Mouse (Mus musculus): ENCODE measurements around the gene Rab43. TPM values are rescaled to one million over a fixed set of nuclear protein-coding genes. Genes with fewer than 3 reads are reported as not detected.

Gene Rab43
- polyA plus RNA-seq, 1 experiment from 2014 or later: 11.3 TPM

DNA sequence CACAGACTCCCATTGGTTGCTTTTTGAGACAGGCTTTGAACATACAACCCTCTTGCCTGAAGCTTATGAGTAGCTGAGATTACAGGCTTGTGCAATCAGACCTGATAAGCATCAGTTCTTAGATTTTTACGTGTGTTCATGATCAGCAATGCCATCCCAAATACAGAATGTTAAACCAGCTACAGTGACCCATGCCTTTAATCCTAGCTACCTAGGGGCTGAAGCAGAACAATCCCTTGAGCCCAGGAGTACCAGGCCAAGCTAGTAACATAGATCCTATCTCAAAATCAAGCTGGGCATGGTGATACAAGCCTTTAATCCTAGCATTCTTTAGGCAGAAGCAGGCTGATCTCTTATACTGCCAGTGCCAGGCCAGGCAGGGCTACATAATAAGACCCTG is 7.9 kb downstream of the Rab43 start:
- H3K9me3 ChIP-seq (ENCODE audit: control insufficient read depth, low read length): no peaks in the 10 kb centered on the region
- no peak overlapping the region for H3K9ac ChIP-seq (ENCODE audit: low read depth, low read length)
- peaks cover 5% of the 10 kb centered on the region for H3K4me1 ChIP-seq (ENCODE audit: control insufficient read depth, insufficient read depth, low read length)
- H3K27ac ChIP-seq (ENCODE audit: low read length): no peak overlapping the region
- no peaks in the 10 kb centered on the region for H3K27me3 ChIP-seq (replicated peaks; ENCODE audit: control insufficient read depth, insufficient read depth, low read length)
- no peak overlapping the region for H3K4me3 ChIP-seq (ENCODE audit: low read length)
- no peaks in the 10 kb centered on the region for H3K36me3 ChIP-seq (ENCODE audit: control insufficient read depth, insufficient read depth, low read length)
- no peak overlapping the region for H3K4me2 ChIP-seq (ENCODE audit: low read depth, low read length)
- 79% methylated on average over 1 of the region's 1 CpGs for WGBS
- ATAC-seq: no peak

DNA sequence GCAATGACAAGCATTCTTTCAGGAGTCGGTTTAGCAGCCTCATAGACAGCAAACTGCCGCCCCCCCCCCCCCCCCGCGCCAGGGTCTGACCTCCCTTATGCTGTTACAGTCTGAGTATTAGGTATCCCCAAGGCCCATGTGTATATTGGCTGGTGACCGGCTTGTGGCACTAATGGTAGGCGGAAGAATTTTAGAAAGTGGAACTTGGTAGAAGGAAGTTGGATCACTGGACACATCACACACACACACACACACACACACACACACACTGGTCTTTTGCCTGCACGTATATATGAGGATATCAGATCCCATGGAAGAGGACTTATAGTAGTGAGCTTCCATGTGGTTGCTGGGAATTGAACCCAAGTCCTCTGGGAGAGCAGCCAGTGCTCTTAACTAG is 9.5 kb downstream of the Rab43 start:
- Histone ChIP-seq H3K9me3 (ENCODE audit: control insufficient read depth, low read length) (no peaks in the 10 kb centered on the region), H3K27ac (ENCODE audit: low read length) (no peak overlapping the region), H3K9ac (ENCODE audit: low read depth, low read length) (no peak overlapping the region), H3K27me3 (replicated peaks; ENCODE audit: control insufficient read depth, insufficient read depth, low read length) (no peaks in the 10 kb centered on the region), H3K36me3 (ENCODE audit: control insufficient read depth, insufficient read depth, low read length) (no peaks in the 10 kb centered on the region), H3K4me2 (ENCODE audit: low read depth, low read length) (no peak overlapping the region), H3K4me1 (ENCODE audit: control insufficient read depth, insufficient read depth, low read length) (no peaks in the 10 kb centered on the region; the same call in 1 of the 2 replicates), H3K4me3 (ENCODE audit: low read length) (no peak overlapping the region)
- no peak for ATAC-seq
- WGBS: 86% methylated on average over 7 of the region's 7 CpGs

DNA sequence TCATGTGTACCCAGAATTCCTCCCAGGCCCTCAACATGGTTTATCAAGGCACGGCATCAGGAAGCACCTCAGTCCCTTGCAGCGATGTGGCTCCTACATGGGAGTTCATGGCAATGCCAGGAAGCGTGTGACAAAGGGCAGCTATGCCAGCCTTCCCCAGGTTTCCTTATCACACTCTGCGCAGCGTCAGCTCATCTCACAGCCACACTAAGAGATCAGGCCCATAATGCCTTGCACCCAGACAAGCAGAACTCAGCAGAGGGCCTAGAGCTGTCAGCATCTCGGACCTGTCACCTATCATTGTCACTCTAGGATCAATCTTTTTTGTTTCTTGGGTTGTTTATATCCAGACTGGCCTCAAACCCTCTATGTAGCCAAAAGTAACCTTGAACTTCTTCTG is 12.4 kb downstream of the Rab43 start:
- Histone ChIP-seq H3K36me3 (ENCODE audit: control insufficient read depth, insufficient read depth, low read length) (no peaks in the 10 kb centered on the region), H3K4me2 (ENCODE audit: low read depth, low read length) (no peak overlapping the region), H3K4me1 (ENCODE audit: control insufficient read depth, insufficient read depth, low read length) (no peaks in the 10 kb centered on the region), H3K4me3 (ENCODE audit: low read length) (no peak overlapping the region), H3K9ac (ENCODE audit: low read depth, low read length) (no peak overlapping the region), H3K9me3 (ENCODE audit: control insufficient read depth, low read length) (no peaks in the 10 kb centered on the region), H3K27ac (ENCODE audit: low read length) (no peak overlapping the region), H3K27me3 (replicated peaks; ENCODE audit: control insufficient read depth, insufficient read depth, low read length) (no peaks in the 10 kb centered on the region)
- 85% methylated on average over 6 of the region's 6 CpGs for WGBS
- no peak for ATAC-seq

DNA sequence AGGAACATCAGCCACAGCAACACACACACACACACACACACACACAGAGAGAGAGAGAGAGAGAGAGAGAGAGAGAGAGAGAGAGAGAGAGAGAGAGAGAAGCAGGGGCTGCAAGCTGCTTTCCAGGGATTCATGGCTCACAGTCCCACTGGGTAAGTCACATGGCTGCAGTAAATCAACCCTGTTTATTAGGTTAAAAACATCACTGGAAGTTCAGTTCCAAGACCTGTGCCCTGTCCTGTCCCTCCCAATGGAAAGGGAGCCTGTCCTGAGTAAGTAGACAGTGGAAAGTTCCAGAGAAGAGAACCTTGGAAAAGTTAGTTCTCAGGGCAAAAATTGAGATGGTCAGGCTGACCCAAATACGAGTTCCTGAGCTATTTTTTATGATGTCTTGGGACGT is 14.6 kb downstream of the Rab43 start:
- H3K9ac ChIP-seq (ENCODE audit: low read depth, low read length): no peak overlapping the region
- H3K4me3 ChIP-seq (ENCODE audit: low read length): no peak overlapping the region
- no peaks in the 10 kb centered on the region for H3K27me3 ChIP-seq (replicated peaks; ENCODE audit: control insufficient read depth, insufficient read depth, low read length)
- no peak for ATAC-seq
- no peaks in the 10 kb centered on the region for H3K36me3 ChIP-seq (ENCODE audit: control insufficient read depth, insufficient read depth, low read length)
- H3K27ac ChIP-seq (ENCODE audit: low read length): no peak overlapping the region
- WGBS: 17% methylated on average over 2 of the region's 2 CpGs
- H3K4me1 ChIP-seq (ENCODE audit: control insufficient read depth, insufficient read depth, low read length): no peaks in the 10 kb centered on the region
- no peak overlapping the region for H3K4me2 ChIP-seq (ENCODE audit: low read depth, low read length)
- H3K9me3 ChIP-seq (ENCODE audit: control insufficient read depth, low read length): no peaks in the 10 kb centered on the region

DNA sequence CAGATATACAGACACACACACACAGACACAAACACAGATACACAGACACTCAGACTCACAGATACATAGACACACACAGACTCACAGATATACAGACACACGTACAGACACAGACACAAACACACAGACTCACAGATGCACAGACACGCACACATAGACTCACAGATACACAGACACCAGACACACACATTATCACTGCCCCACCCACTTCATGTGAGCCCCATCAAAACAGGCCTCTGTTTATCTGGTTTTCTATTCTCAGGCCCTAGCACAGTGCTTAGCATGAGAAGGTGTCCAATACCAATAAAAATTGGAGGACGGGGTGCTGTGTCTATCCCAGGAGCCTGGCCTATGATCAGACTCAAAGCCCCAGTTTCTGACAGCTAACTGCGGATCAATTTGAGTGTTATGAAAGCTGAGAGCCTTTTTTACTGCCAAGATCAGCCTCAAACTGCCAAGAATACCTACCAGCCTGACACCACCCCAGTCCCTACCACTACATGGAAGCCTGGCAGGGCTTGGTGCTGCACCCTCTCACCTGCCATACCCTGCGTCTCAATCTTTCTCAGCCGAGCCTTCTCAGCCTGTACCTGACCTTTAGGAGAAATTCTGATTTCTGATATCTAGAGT is 15.6 kb downstream of the Rab43 start:
- no peak overlapping the region for H3K4me3 ChIP-seq (ENCODE audit: low read length)
- 0 out of 2 replicates have a peak, but pooled peaks have one; percentile 28 for ATAC-seq
- H3K27ac ChIP-seq (ENCODE audit: low read length): no peak overlapping the region
- no peaks in the 10 kb centered on the region for H3K9me3 ChIP-seq (ENCODE audit: control insufficient read depth, low read length)
- no peaks in the 10 kb centered on the region for H3K36me3 ChIP-seq (ENCODE audit: control insufficient read depth, insufficient read depth, low read length)
- H3K27me3 ChIP-seq (replicated peaks; ENCODE audit: control insufficient read depth, insufficient read depth, low read length): no peaks in the 10 kb centered on the region
- H3K4me2 ChIP-seq (ENCODE audit: low read depth, low read length): no peak overlapping the region
- no peak overlapping the region for H3K9ac ChIP-seq (ENCODE audit: low read depth, low read length)
- peaks cover under 1% of the 10 kb centered on the region; the same call in 1 of the 2 replicates for H3K4me1 ChIP-seq (ENCODE audit: control insufficient read depth, insufficient read depth, low read length)
- 83% methylated on average over 6 of the region's 6 CpGs for WGBS

DNA sequence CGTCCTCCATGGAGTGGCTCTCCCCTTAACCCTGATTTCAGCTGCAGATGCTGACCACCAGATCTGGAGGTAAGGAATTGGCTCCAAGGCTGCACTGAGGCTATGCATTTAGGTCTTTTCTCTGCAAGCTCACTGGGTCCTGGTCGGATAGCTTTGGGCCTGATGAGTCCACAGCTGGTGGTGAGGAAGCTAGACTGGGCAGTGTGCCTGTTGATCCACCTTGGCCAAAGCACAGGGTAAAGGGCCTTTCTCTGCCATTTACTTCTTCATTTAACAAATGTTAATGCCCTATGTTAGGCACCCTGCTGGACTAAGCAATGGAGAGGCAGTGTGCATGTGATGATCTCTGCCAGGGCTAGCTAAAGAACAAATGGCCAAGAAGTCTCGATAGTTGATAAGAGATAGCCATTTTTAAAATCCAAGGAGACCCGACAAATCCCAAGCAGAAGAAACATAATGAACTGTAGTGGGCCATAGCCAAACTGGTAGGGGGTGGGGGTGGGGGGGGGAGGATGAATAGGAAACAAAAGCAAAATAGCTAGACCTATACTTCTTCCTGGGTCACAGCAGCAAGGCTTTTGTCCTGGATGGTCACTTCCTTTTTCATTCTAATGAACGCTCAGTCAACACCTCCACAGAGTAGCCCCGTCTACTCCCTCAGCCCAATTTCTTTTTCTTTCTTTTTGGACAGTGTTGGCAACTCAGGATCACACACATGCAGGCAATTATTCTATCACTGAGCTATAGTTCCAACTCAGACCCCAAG is 16.4 kb downstream of the Rab43 start:
- H3K4me1 ChIP-seq (ENCODE audit: control insufficient read depth, insufficient read depth, low read length): peaks cover 6% of the 10 kb centered on the region
- no peaks in the 10 kb centered on the region for H3K36me3 ChIP-seq (ENCODE audit: control insufficient read depth, insufficient read depth, low read length)
- H3K27me3 ChIP-seq (replicated peaks; ENCODE audit: control insufficient read depth, insufficient read depth, low read length): no peaks in the 10 kb centered on the region
- no peak overlapping the region for H3K4me3 ChIP-seq (ENCODE audit: low read length)
- no peak overlapping the region for H3K9ac ChIP-seq (ENCODE audit: low read depth, low read length)
- H3K27ac ChIP-seq (ENCODE audit: low read length): no peak overlapping the region
- no peaks in the 10 kb centered on the region for H3K9me3 ChIP-seq (ENCODE audit: control insufficient read depth, low read length)
- ATAC-seq: no peak
- H3K4me2 ChIP-seq (ENCODE audit: low read depth, low read length): no peak overlapping the region
- 67% methylated on average over 6 of the region's 6 CpGs for WGBS

DNA sequence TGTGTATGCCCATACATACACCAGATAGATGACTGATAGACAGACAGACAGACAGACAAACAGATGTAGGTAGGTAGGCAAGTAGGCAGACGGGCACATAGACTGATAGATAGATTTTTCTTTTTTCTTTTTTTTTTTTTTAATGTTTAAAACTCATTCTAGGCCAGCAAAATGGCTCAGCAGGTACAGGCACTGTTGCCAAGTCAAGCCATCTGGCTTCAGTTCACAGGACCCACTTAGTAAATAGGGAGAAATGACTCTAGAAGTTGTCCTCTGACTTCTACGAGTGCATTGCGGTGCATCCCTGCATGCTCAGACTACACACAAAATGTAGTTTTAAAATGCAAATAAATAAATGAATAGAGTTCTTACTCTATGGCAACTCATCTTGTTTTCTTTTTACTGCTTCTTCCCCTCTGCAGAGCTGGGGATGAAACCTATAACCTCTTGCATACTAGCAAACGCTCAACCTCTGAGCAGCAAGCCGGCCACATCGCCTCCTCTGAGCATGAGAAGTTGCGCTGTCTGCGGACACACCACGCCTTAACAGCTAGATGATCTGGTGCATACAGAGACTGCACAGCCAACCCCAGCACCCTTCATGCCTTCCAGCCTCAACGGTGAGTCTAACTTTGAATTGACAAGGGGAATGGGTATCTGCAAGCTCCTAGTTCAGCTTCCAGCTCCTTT is 18.0 kb downstream of the Rab43 start:
- H3K4me3 ChIP-seq (ENCODE audit: low read length): no peak overlapping the region
- 90% methylated on average over 10 of the region's 10 CpGs for WGBS
- no peak overlapping the region for H3K27ac ChIP-seq (ENCODE audit: low read length)
- H3K4me2 ChIP-seq (ENCODE audit: low read depth, low read length): no peak overlapping the region
- H3K27me3 ChIP-seq (replicated peaks; ENCODE audit: control insufficient read depth, insufficient read depth, low read length): no peaks in the 10 kb centered on the region
- no peaks in the 10 kb centered on the region for H3K36me3 ChIP-seq (ENCODE audit: control insufficient read depth, insufficient read depth, low read length)
- H3K9me3 ChIP-seq (ENCODE audit: control insufficient read depth, low read length): no peaks in the 10 kb centered on the region
- no peak for ATAC-seq
- H3K4me1 ChIP-seq (ENCODE audit: control insufficient read depth, insufficient read depth, low read length): peaks cover 16% of the 10 kb centered on the region
- H3K9ac ChIP-seq (ENCODE audit: low read depth, low read length): no peak overlapping the region

DNA sequence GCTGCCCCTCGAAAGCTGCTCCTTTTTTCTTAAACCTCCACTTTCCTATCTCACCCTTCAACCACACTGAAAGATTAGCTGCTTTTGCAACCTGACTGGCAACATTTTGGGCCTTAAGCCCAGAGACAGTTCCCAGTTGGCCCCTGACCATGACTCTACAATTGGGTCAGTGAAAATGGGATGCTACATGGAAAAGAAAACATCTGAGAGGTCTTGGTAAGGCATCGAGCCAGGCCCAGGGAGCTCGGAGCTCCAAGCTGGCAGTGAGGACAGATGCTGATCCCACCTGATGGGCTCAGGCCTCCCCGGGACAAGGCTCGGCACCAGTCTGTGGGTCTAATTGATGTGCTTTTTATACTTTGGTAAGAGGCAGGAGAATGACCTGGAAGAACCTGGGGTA is 20.1 kb downstream of the Rab43 start:
- no peak overlapping the region for H3K4me2 ChIP-seq (ENCODE audit: low read depth, low read length)
- H3K4me1 ChIP-seq (ENCODE audit: control insufficient read depth, insufficient read depth, low read length): peaks cover 26% of the 10 kb centered on the region
- no peak overlapping the region for H3K4me3 ChIP-seq (ENCODE audit: low read length)
- no peaks in the 10 kb centered on the region for H3K9me3 ChIP-seq (ENCODE audit: control insufficient read depth, low read length)
- no peak overlapping the region for H3K27ac ChIP-seq (ENCODE audit: low read length)
- no peak for ATAC-seq
- no peak overlapping the region for H3K9ac ChIP-seq (ENCODE audit: low read depth, low read length)
- WGBS: 92% methylated on average over 5 of the region's 5 CpGs
- no peaks in the 10 kb centered on the region for H3K27me3 ChIP-seq (replicated peaks; ENCODE audit: control insufficient read depth, insufficient read depth, low read length)
- H3K36me3 ChIP-seq (ENCODE audit: control insufficient read depth, insufficient read depth, low read length): no peaks in the 10 kb centered on the region

DNA sequence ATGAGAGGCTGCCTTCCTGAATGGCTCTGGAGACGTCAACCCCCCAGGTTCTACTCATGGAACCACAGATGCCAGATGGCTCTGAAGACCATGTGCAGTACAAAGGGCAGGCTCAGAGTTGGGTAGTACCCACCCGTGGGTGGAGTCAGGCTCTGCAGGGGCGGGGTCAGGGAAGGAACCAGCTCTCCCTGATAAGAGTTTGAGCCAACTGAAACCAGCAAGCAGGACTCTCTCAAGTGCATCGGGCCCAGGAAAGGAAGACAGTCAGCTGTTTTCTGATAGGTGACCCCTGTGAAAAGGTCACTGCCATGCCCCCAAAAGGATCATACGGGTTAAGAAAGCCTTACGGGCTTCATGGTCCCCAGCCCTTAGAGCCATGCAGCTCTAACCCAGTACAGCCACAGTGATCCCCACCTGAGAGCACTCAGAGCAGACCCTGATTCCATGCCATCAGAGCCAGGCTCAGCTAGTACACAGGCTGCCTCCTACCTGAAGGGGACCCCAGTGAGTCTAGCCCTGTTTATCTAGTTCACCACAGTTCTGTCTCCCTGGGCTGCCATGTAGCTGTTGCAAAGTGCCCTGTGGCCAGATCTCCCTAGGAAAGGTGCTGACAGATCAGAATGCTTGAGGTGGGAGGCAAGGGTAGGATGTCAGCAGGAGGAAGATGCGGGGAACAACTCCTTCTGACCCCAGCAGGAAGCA is 21.0 kb downstream of the Rab43 start:
- no peaks in the 10 kb centered on the region for H3K9me3 ChIP-seq (ENCODE audit: control insufficient read depth, low read length)

More for the DNA sequence above, 21.0 kb downstream of the Rab43 start:
- 63% methylated on average over 7 of the region's 7 CpGs for WGBS
- Histone ChIP-seq H3K4me3 (ENCODE audit: low read length) (no peak overlapping the region), H3K36me3 (ENCODE audit: control insufficient read depth, insufficient read depth, low read length) (no peaks in the 10 kb centered on the region), H3K4me2 (ENCODE audit: low read depth, low read length) (no peak overlapping the region), H3K27ac (ENCODE audit: low read length) (peak overlapping the region; percentile 92), H3K27me3 (replicated peaks; ENCODE audit: control insufficient read depth, insufficient read depth, low read length) (no peaks in the 10 kb centered on the region), H3K4me1 (ENCODE audit: control insufficient read depth, insufficient read depth, low read length) (peaks cover 29% of the 10 kb centered on the region), H3K9ac (ENCODE audit: low read depth, low read length) (peak overlapping the region; percentile 38; the same call in 1 of the 2 replicates)
- peak; percentile 73 for ATAC-seq

Measured in intestine, embryonic 16.5 days (tissue).